Mouse (Mus musculus) limb, embryonic 11.5 days (tissue): ENCODE measurements around the gene Zbtb20. TPM values are rescaled to one million over a fixed set of nuclear protein-coding genes. Genes with fewer than 3 reads are reported as not detected.

Experiments
- ATAC-seq: fragments of 200-750 bp; cut with Nextera tagmentation; 2 replicates; pipeline ENCODE4 v1.8.0; 2017; ENCODE audit warnings: low read depth; ENCODE audit not compliant: insufficient number of reproducible peaks, low FRiP score, low TSS enrichment
- DNase-seq: peaks from one replicate; pipeline ENCODE4 v3.0.0-alpha.2; 2015; ENCODE audit warnings: low spot score
- H3K27ac ChIP-seq: fragments of 300-500 bp; sonication (generic); replicated peaks from 2 replicates; pipeline ENCODE4 v1.5.1; 2014; ENCODE audit warnings: low read depth, mild to moderate bottlenecking, low read length
- H3K27me3 ChIP-seq: fragments of 300-500 bp; sonication (generic); 2 replicates; pipeline ENCODE4 v1.6.1; 2014; ENCODE audit warnings: mild to moderate bottlenecking, low read length, mixed read lengths; ENCODE audit not compliant: control insufficient read depth, insufficient read depth
- H3K36me3 ChIP-seq: fragments of 300-500 bp; sonication (generic); 2 replicates; pipeline ENCODE4 v1.6.1; 2014; ENCODE audit warnings: mild to moderate bottlenecking, low read length, moderate library complexity, mixed read lengths; ENCODE audit not compliant: control insufficient read depth, insufficient read depth
- H3K4me1 ChIP-seq: fragments of 300-500 bp; sonication (generic); 2 replicates; pipeline ENCODE4 v1.6.1; 2014; ENCODE audit warnings: low read length, mixed read lengths; ENCODE audit not compliant: control insufficient read depth, insufficient read depth
- H3K4me2 ChIP-seq: fragments of 300-500 bp; sonication (generic); 2 replicates; pipeline ENCODE4 v1.6.1; 2014; ENCODE audit warnings: low read depth, mild to moderate bottlenecking, moderate library complexity; ENCODE audit not compliant: severe bottlenecking
- H3K4me3 ChIP-seq: fragments of 300-500 bp; sonication (generic); 2 replicates; pipeline ENCODE4 v1.5.1; 2014; ENCODE audit warnings: low read depth, low read length
- H3K9ac ChIP-seq: fragments of 300-500 bp; sonication (generic); 2 replicates; pipeline ENCODE4 v1.6.1; 2014; ENCODE audit warnings: mild to moderate bottlenecking, low read length
- H3K9me3 ChIP-seq: fragments of 300-500 bp; sonication (generic); 2 replicates; pipeline ENCODE4 v1.6.1; 2016; ENCODE audit warnings: low read length; ENCODE audit not compliant: control insufficient read depth
- WGBS: fragments of 180-500 bp; shearing (Covaris S2); extraction: QIAGEN DNeasy Blood & Tissue Kit; methylation state at CpG from one replicate; pipeline ENCODE4 v1.1.7; 2014; 5-methylcytosine and 5-hydroxymethylcytosine counted together
- polyA plus RNA-seq: library from polyadenylated mRNA; unstranded; fragments of >200 nt; fragmentation: Nextera tagmentation; extraction: Ambion mirVana; gene quantifications from 2 replicates; pipeline ENCODE4 v1.2.1, GENCODE M21; 2014

Gene Zbtb20
- polyA plus RNA-seq, 1 experiment from 2014 or later = 12.9 TPM

DNA sequence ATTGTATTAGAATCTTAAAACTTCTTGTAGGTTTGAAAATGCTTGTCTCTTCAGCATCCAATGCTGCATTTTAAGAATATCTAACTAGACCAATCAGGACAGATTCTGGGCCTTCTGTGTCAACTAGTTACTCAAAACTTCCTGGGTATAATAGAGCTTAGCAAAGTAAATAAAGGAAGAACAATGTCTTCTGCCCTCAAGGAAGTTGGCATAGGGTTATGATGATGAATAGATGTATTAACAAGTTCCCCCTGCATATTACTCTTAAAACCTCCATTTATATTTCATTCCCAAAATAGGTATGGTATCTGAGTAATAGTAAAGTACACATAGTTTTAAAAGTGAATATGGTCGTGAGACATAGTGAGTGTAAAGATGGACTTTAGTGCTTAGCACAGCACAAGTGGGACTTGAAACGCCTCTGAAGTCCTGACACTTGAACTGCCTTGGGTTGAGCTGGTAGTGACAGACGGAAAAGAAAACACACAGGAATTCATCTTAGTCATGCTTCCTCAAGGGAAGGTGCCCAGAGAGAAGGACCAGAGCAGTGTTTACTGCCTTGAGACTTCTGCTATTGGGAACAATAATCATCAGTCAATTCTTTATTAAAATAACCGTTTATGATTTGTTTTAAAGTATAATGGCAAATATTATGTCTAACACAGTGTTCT, 341.8 kb downstream of the Zbtb20 start:
- H3K4me1 ChIP-seq = no peaks in the 10 kb centered on the region
- H3K4me2 ChIP-seq = no peak overlapping the region
- DNase-seq = no peak
- H3K4me3 ChIP-seq = no peak overlapping the region
- no peak overlapping the region for H3K9ac ChIP-seq
- no peak overlapping the region for H3K27ac ChIP-seq
- H3K27me3 ChIP-seq = no peaks in the 10 kb centered on the region
- 61% methylated on average over 4 of the region's 4 CpGs for WGBS
- ATAC-seq = no peak
- no peaks in the 10 kb centered on the region for H3K9me3 ChIP-seq
- no peaks in the 10 kb centered on the region for H3K36me3 ChIP-seq

DNA sequence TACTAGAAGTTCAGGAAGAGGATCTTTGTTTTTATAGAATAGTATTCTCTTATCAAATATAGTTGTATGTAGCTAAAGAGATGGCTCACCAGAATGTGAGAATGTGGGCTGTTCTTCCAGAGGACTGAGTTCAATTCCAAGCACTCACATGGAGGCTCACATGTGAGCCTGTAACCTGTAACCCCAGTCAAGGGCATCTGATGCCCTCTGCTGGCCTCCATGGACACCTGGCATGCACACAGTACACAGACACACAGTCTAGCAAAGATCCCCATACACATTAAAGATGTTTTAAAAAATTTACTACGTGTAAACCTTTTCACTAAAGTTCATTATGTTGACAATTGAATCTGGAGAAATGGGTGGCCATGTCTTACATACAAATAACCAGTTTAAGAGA, 343.7 kb downstream of the Zbtb20 start:
- ATAC-seq (no peak), DNase-seq (no peak)
- no peak overlapping the region for H3K9ac ChIP-seq

DNA sequence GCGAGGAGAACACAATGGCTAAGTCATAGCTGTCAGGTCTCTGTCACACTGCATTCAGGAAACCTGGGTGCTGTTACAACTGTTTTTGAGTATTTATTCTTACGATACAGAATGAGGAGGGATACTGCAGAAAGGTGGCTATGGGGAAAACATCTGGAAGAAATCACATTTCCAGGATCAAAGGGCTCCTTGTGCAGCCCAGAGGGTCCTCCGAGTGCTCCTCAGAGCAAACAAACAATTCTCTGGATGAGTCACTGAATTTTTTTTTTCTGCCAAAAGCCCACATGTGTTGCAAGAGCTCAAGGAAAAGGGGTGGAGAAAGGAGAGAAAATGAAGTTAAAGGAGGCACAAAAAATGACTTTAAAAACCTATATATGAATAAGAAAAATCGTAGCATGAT, 345.6 kb downstream of the Zbtb20 start:
- Histone ChIP-seq H3K27me3 (no peaks in the 10 kb centered on the region), H3K4me2 (no peak overlapping the region), H3K9me3 (no peaks in the 10 kb centered on the region), H3K4me3 (no peak overlapping the region), H3K36me3 (no peaks in the 10 kb centered on the region), H3K9ac (no peak overlapping the region), H3K27ac (no peak overlapping the region), H3K4me1 (no peaks in the 10 kb centered on the region)
- ATAC-seq = no peak
- 37% methylated on average over 4 of the region's 4 CpGs for WGBS
- DNase-seq = no peak

More for the DNA sequence above, 343.7 kb downstream of the Zbtb20 start:
- Histone ChIP-seq H3K4me1 (no peaks in the 10 kb centered on the region), H3K9me3 (no peaks in the 10 kb centered on the region), H3K27me3 (no peaks in the 10 kb centered on the region), H3K4me2 (no peak overlapping the region), H3K4me3 (no peak overlapping the region), H3K27ac (no peak overlapping the region), H3K36me3 (no peaks in the 10 kb centered on the region)
- 86% methylated on average over 1 of the region's 1 CpGs for WGBS

DNA sequence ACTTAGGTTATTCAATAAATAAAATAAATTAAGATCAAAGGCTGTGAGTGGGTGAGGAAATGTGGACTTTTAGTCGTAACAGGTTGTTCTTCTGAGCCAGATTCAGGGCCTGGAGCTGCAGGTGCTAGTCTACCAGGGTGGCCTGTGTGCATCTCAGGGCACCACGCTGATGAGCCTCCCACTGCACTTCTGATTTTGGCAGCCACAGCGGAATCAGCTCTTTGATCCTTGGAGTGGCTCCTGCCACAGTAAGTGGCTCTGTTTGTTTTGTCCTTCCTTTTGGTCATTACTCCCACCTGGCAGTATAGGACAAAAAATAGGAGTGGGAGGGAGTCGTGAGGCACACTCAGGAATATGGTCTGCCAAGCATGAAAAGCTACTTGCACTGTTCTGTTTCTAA, 354.6 kb downstream of the Zbtb20 start:
- WGBS = 69% methylated on average over 4 of the region's 4 CpGs
- Histone ChIP-seq H3K4me2 (no peak overlapping the region), H3K4me3 (no peak overlapping the region), H3K9me3 (no peaks in the 10 kb centered on the region), H3K27me3 (no peaks in the 10 kb centered on the region), H3K4me1 (peaks cover under 1% of the 10 kb centered on the region; the same call in 1 of the 2 replicates), H3K9ac (no peak overlapping the region), H3K36me3 (no peaks in the 10 kb centered on the region), H3K27ac (no peak overlapping the region)
- DNase-seq = no peak
- no peak for ATAC-seq

DNA sequence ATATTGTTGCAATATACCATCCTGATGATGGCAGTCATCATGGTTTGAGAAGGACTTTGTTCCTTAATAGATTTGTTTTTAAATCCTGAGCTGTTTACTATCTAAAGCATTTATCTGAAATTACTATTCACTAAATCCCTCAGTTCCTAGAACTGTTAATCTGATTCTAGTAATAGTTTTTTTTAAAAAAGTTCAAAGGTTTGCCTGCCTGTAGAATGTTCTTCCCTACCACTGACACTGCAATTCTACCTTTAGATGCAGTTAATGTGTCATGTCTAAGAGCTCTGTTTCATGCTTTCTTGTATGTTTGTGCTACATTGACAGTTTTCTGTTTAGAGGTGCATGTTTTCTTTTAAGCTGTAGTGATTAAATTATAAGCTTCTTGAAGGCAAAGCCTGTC, 358.6 kb downstream of the Zbtb20 start:
- Histone ChIP-seq H3K4me2 (no peak overlapping the region), H3K27me3 (no peaks in the 10 kb centered on the region), H3K36me3 (no peaks in the 10 kb centered on the region), H3K4me3 (no peak overlapping the region), H3K9me3 (no peaks in the 10 kb centered on the region), H3K27ac (no peak overlapping the region), H3K4me1 (peaks cover 3% of the 10 kb centered on the region; the same call in 1 of the 2 replicates), H3K9ac (no peak overlapping the region)
- no peak for DNase-seq
- no peak for ATAC-seq

DNA sequence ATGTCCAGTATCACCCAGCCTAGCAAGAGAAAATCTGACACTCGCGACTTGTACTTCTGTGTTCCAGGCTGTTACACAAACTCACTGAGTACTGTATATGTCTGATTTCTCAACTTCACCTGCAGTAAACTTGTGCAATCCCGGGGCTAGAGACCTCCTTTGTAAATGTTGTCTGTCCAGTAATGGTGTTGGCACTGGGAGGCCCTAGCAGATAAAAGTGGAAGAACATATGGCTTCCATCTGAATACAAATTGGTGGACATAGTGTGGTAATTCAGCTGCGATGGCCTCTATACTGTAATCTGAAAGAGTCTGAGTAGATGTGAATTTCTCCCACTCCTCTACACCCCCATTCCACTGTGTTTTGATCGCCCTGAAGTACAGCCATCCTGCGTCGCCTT, 359.6 kb downstream of the Zbtb20 start:
- H3K27me3 ChIP-seq = no peaks in the 10 kb centered on the region
- DNase-seq (no peak), ATAC-seq (no peak)
- H3K9me3 ChIP-seq = no peaks in the 10 kb centered on the region
- H3K4me3 ChIP-seq = no peak overlapping the region
- peaks cover 3% of the 10 kb centered on the region; the same call in 1 of the 2 replicates for H3K4me1 ChIP-seq
- WGBS = 51% methylated on average over 7 of the region's 7 CpGs
- no peak overlapping the region for H3K27ac ChIP-seq
- no peak overlapping the region for H3K4me2 ChIP-seq
- no peaks in the 10 kb centered on the region for H3K36me3 ChIP-seq
- H3K9ac ChIP-seq = 0 out of 2 replicates have a peak overlapping the region, but pooled peaks have one; percentile 22

DNA sequence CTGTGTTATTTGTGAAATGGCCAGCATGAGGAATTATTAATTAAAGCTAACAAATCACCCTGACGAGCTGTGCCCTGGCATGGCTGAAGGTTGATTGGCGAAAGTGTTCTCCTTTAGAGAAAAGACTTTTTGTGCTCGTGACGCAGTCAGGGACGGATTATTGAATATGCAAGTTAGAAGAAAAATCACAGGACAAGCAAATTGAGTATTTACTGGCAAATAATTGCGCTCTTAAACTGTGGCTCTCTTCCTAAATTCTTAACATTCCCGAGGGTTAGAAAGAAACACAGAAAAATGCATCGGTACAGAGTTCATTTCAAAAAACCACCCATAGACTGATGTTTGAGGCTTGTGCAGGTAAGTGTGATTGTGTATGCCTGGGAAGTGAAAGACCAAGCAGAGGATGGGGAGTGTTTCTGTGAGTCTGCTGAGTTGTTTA, 360.1 kb downstream of the Zbtb20 start:
- ATAC-seq = no peak
- Histone ChIP-seq H3K27me3 (no peaks in the 10 kb centered on the region), H3K4me3 (no peak overlapping the region), H3K27ac (no peak overlapping the region), H3K4me1 (peaks cover 3% of the 10 kb centered on the region; the same call in 1 of the 2 replicates), H3K4me2 (no peak overlapping the region), H3K36me3 (no peaks in the 10 kb centered on the region), H3K9me3 (no peaks in the 10 kb centered on the region), H3K9ac (0 out of 2 replicates have a peak overlapping the region, but pooled peaks have one; percentile 22)
- no peak for DNase-seq
- WGBS = 56% methylated on average over 8 of the region's 8 CpGs

DNA sequence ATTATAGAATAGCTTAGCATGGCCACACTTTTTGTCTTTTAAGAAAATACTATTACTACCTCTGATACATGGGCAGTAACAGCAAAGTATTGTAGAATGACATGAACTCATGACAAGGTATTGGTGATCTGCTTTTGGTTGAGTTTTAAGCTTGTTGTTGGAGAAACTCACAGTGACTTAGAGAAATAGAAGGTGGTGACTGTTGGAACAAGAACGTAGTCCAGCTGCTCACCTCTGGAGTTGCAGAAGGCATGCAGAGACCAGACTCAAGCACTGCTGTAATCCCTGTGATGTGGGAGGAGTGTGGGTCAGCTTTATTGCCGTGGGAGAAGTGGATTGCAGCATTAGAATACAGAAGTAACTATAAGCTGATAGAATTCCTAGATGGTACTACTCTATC, 361.9 kb downstream of the Zbtb20 start:
- DNase-seq (no peak), ATAC-seq (no peak)
- no peaks in the 10 kb centered on the region for H3K36me3 ChIP-seq
- H3K27me3 ChIP-seq = no peaks in the 10 kb centered on the region
- 73% methylated on average over 2 of the region's 2 CpGs for WGBS
- no peak overlapping the region for H3K4me2 ChIP-seq
- H3K4me3 ChIP-seq = no peak overlapping the region
- H3K4me1 ChIP-seq = peaks cover 3% of the 10 kb centered on the region; the same call in 1 of the 2 replicates
- H3K9ac ChIP-seq = no peak overlapping the region
- H3K9me3 ChIP-seq = no peaks in the 10 kb centered on the region
- no peak overlapping the region for H3K27ac ChIP-seq

DNA sequence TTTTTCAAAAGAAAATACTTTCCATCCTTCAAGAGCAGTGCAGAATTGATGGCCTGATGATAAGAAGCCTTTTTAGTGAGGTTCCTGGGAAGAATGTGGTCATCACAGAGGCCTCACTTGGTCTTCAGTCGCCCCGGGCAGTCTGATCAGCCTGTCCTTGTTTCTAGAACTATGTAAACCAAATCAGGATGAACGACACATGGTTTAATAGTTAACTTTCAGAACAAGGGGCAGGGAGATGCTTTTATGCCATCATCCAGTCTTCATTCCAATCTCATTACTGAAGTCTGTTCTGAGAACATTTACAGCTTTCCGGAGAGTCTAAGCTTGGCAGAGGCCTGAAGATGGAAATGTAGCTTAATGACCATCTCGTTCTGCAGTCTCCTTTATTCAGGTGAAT, 371.3 kb downstream of the Zbtb20 start:
- no peak for ATAC-seq
- no peak overlapping the region for H3K9ac ChIP-seq
- no peaks in the 10 kb centered on the region for H3K27me3 ChIP-seq
- H3K4me3 ChIP-seq = no peak overlapping the region
- H3K27ac ChIP-seq = no peak overlapping the region
- H3K4me1 ChIP-seq = no peaks in the 10 kb centered on the region
- H3K36me3 ChIP-seq = no peaks in the 10 kb centered on the region
- no peaks in the 10 kb centered on the region for H3K9me3 ChIP-seq
- WGBS = 88% methylated on average over 5 of the region's 5 CpGs
- H3K4me2 ChIP-seq = no peak overlapping the region
- no peak for DNase-seq
